In genomic region chr4:45331139-45331538, GRCm38 (mm10) we compare ENCODE assay signal across 21 mouse cellular contexts. TPM values are rescaled to one million over a fixed set of nuclear protein-coding genes. Genes with fewer than 3 reads are reported as not detected.
A peak's percentile ranks its signal among the peaks of the same experiment; 100 is the strongest.
DNase-seq lines count a peak whose midpoint lies in the region; ATAC-seq lines count a peak whose summit lies in the region.
"Had no signal": no experiment of that assay in that cellular context is flagged by ENCODE, and none has a peak within 500 bp of the region (broad histone marks: within the 10 kb centered on the region; RNA-seq: fewer than 3 reads in every experiment).

No protein-coding gene starts in this region.

- H3K4me3 ChIP-seq in embryonic facial prominence, embryonic 14.5 days (ENCODE audit: low read depth, low read length) = no peak overlapping the region
- H3K4me3 ChIP-seq in embryonic facial prominence, embryonic 10.5 days = no peak overlapping the region
- H3K4me3 ChIP-seq in lung, embryonic 16.5 days (ENCODE audit: low read length) = no peak overlapping the region
- no peak overlapping the region for H3K4me3 ChIP-seq in hindbrain, embryonic 13.5 days
- H3K4me3 ChIP-seq: embryonic facial prominence, embryonic 13.5 days; heart, embryonic 15.5 days; hindbrain, embryonic 15.5 days; limb, embryonic 13.5 days; liver, embryonic 15.5 days; midbrain, embryonic 10.5 days had no signal

- H3K27ac ChIP-seq in embryonic facial prominence, embryonic 14.5 days (replicated peaks; ENCODE audit: low read depth, low read length) = no peak overlapping the region
- no peak overlapping the region for H3K27ac ChIP-seq in embryonic facial prominence, embryonic 10.5 days (replicated peaks)
- no peak overlapping the region for H3K27ac ChIP-seq in lung, embryonic 16.5 days (ENCODE audit: low read length)
- H3K27ac ChIP-seq in hindbrain, embryonic 13.5 days = no peak overlapping the region
- H3K27ac ChIP-seq: embryonic facial prominence, embryonic 13.5 days; heart, embryonic 15.5 days; hindbrain, embryonic 15.5 days; limb, embryonic 13.5 days; liver, embryonic 15.5 days; midbrain, embryonic 10.5 days had no signal

- no peaks in the 10 kb centered on the region for H3K4me1 ChIP-seq in embryonic facial prominence, embryonic 14.5 days (ENCODE audit: control insufficient read depth, insufficient read depth, low read length)
- H3K4me1 ChIP-seq in embryonic facial prominence, embryonic 10.5 days = no peaks in the 10 kb centered on the region
- H3K4me1 ChIP-seq in lung, embryonic 16.5 days (replicated peaks; ENCODE audit: control insufficient read depth, insufficient read depth, low read length) = no peaks in the 10 kb centered on the region
- no peaks in the 10 kb centered on the region for H3K4me1 ChIP-seq in hindbrain, embryonic 13.5 days (replicated peaks)
- H3K4me1 ChIP-seq: embryonic facial prominence, embryonic 13.5 days; heart, embryonic 15.5 days; hindbrain, embryonic 15.5 days; limb, embryonic 13.5 days; liver, embryonic 15.5 days; midbrain, embryonic 10.5 days had no signal

- no peaks in the 10 kb centered on the region for H3K9me3 ChIP-seq in embryonic facial prominence, embryonic 14.5 days (ENCODE audit: control insufficient read depth, low read length)
- H3K9me3 ChIP-seq in embryonic facial prominence, embryonic 10.5 days = 0 out of 2 replicates have a peak, but pooled peaks cover 3% of the 10 kb centered on the region
- no peaks in the 10 kb centered on the region for H3K9me3 ChIP-seq in lung, embryonic 16.5 days (ENCODE audit: control insufficient read depth, low read length)
- H3K9me3 ChIP-seq in hindbrain, embryonic 13.5 days = no peaks in the 10 kb centered on the region
- H3K9me3 ChIP-seq: embryonic facial prominence, embryonic 13.5 days; heart, embryonic 15.5 days; hindbrain, embryonic 15.5 days; limb, embryonic 13.5 days; liver, embryonic 15.5 days; midbrain, embryonic 10.5 days had no signal

- H3K27me3 ChIP-seq in embryonic facial prominence, embryonic 14.5 days (replicated peaks; ENCODE audit: control insufficient read depth, insufficient read depth, low read length) = no peaks in the 10 kb centered on the region
- no peaks in the 10 kb centered on the region for H3K27me3 ChIP-seq in embryonic facial prominence, embryonic 10.5 days (replicated peaks; ENCODE audit: low read depth, poor library complexity, severe bottlenecking)
- H3K27me3 ChIP-seq in lung, embryonic 16.5 days (ENCODE audit: control insufficient read depth, insufficient read depth, low read depth, low read length) = no peaks in the 10 kb centered on the region
- H3K27me3 ChIP-seq in hindbrain, embryonic 13.5 days = peaks cover 14% of the 10 kb centered on the region
- H3K27me3 ChIP-seq: heart, embryonic 15.5 days had no signal

- no peaks in the 10 kb centered on the region for H3K36me3 ChIP-seq in embryonic facial prominence, embryonic 14.5 days (ENCODE audit: control insufficient read depth, insufficient read depth, low read length)
- no peaks in the 10 kb centered on the region for H3K36me3 ChIP-seq in embryonic facial prominence, embryonic 10.5 days (replicated peaks)
- no peaks in the 10 kb centered on the region for H3K36me3 ChIP-seq in lung, embryonic 16.5 days (ENCODE audit: control insufficient read depth, insufficient read depth, low read length)
- H3K36me3 ChIP-seq in hindbrain, embryonic 13.5 days = no peaks in the 10 kb centered on the region
- H3K36me3 ChIP-seq: embryonic facial prominence, embryonic 13.5 days; heart, embryonic 15.5 days; hindbrain, embryonic 15.5 days; limb, embryonic 13.5 days; liver, embryonic 15.5 days; midbrain, embryonic 10.5 days had no signal

- no peak overlapping the region for H3K4me2 ChIP-seq in embryonic facial prominence, embryonic 14.5 days (ENCODE audit: low read depth, low read length)
- H3K4me2 ChIP-seq in lung, embryonic 16.5 days (ENCODE audit: low read depth, low read length) = no peak overlapping the region
- H3K4me2 ChIP-seq in hindbrain, embryonic 13.5 days = no peak overlapping the region
- H3K4me2 ChIP-seq: embryonic facial prominence, embryonic 13.5 days; heart, embryonic 15.5 days; hindbrain, embryonic 15.5 days; limb, embryonic 13.5 days; liver, embryonic 15.5 days had no signal

- DNase-seq in embryonic facial prominence, embryonic 14.5 days (ENCODE audit: low spot score) = peak; percentile 21
- DNase-seq in embryonic facial prominence, embryonic 10.5 days (ENCODE audit: low spot score) = no peak
- DNase-seq in lung, postnatal 14 days = no peak
- DNase-seq in adrenal gland, postnatal 25 days = peak; percentile 11
- DNase-seq in lung, postnatal 36 days = peak; percentile 28
- DNase-seq: cerebellum, adult 11 months; cerebellum, postnatal 14 days; heart, postnatal 4 days; kidney, adult 8-10 months; layer of hippocampus, postnatal 36 days; thymus, adult 18-20 months; thymus, postnatal 36 days had no signal

- 74% methylated on average over 7 of the region's 7 CpGs for WGBS in embryonic facial prominence, embryonic 14.5 days
- WGBS in embryonic facial prominence, embryonic 10.5 days = 85% methylated on average over 7 of the region's 7 CpGs
- 52% methylated on average over 7 of the region's 7 CpGs for WGBS in lung, embryonic 16.5 days
- 87% methylated on average over 7 of the region's 7 CpGs for WGBS in hindbrain, embryonic 13.5 days

- no peak for ATAC-seq in embryonic facial prominence, embryonic 14.5 days (ENCODE audit: low read depth)
- ATAC-seq in lung, embryonic 16.5 days (ENCODE audit: low read depth) = peak; percentile 60; the same call in 1 of the 2 replicates
- ATAC-seq in hindbrain, embryonic 13.5 days (ENCODE audit: low FRiP score) = no peak
- ATAC-seq: forebrain, embryonic 14.5 days had no signal

- no peak overlapping the region for H3K9ac ChIP-seq in embryonic facial prominence, embryonic 14.5 days (ENCODE audit: low read depth, low read length)
- H3K9ac ChIP-seq in lung, embryonic 16.5 days (ENCODE audit: low read length) = no peak overlapping the region
- no peak overlapping the region for H3K9ac ChIP-seq in hindbrain, embryonic 13.5 days
- H3K9ac ChIP-seq: embryonic facial prominence, embryonic 13.5 days; heart, embryonic 15.5 days; hindbrain, embryonic 15.5 days; limb, embryonic 13.5 days; liver, embryonic 15.5 days had no signal

RNA-seq across cellular contexts. Expression of gene Dcaf10, which starts 10.8 kb away (rescaled TPM):
- 18.5 and 18.6 TPM in 2 replicates for polyA plus RNA-seq in embryonic facial prominence, embryonic 14.5 days (2014; fragmentation: Nextera tagmentation; extraction: Ambion mirVana)
- polyA plus RNA-seq in embryonic facial prominence, embryonic 10.5 days (2016; fragmentation: Nextera tagmentation; extraction: Ambion mirVana) = 9.0 and 9.3 TPM in 2 replicates
- 9.7 and 10.2 TPM in 2 replicates for polyA plus RNA-seq in lung, embryonic 16.5 days (2015; fragmentation: Nextera tagmentation; extraction: Ambion mirVana)
- 27.0 and 27.1 TPM in 2 replicates for total RNA-seq in adrenal gland, postnatal 25 days (2021)
- polyA plus RNA-seq in hindbrain, embryonic 13.5 days (2015; fragmentation: Nextera tagmentation; extraction: Ambion mirVana) = 8.1 and 8.2 TPM in 2 replicates

RNA-seq across cellular contexts. Expression of gene Exosc3, which starts 11.4 kb away (rescaled TPM):
- polyA plus RNA-seq in embryonic facial prominence, embryonic 14.5 days (2014; fragmentation: Nextera tagmentation; extraction: Ambion mirVana) = 60.0 and 60.1 TPM in 2 replicates
- 109 and 112 TPM in 2 replicates for polyA plus RNA-seq in embryonic facial prominence, embryonic 10.5 days (2016; fragmentation: Nextera tagmentation; extraction: Ambion mirVana)
- polyA plus RNA-seq in lung, embryonic 16.5 days (2015; fragmentation: Nextera tagmentation; extraction: Ambion mirVana) = 64.4 and 77.4 TPM in 2 replicates
- total RNA-seq in adrenal gland, postnatal 25 days (2021) = 31.9 and 32.7 TPM in 2 replicates
- polyA plus RNA-seq in hindbrain, embryonic 13.5 days (2015; fragmentation: Nextera tagmentation; extraction: Ambion mirVana) = 42.5 and 44.6 TPM in 2 replicates

RNA-seq across cellular contexts. Expression of gene Trmt10b, which starts 34.2 kb away (rescaled TPM):
- 18.7 and 20.0 TPM in 2 replicates for polyA plus RNA-seq in embryonic facial prominence, embryonic 14.5 days (2014; fragmentation: Nextera tagmentation; extraction: Ambion mirVana)
- polyA plus RNA-seq in embryonic facial prominence, embryonic 10.5 days (2016; fragmentation: Nextera tagmentation; extraction: Ambion mirVana) = 18.2 and 19.8 TPM in 2 replicates
- 15.9 and 19.2 TPM in 2 replicates for polyA plus RNA-seq in lung, embryonic 16.5 days (2015; fragmentation: Nextera tagmentation; extraction: Ambion mirVana)
- total RNA-seq in adrenal gland, postnatal 25 days (2021) = 10.2 and 14.9 TPM in 2 replicates
- 22.4 and 24.0 TPM in 2 replicates for polyA plus RNA-seq in hindbrain, embryonic 13.5 days (2015; fragmentation: Nextera tagmentation; extraction: Ambion mirVana)

Comparison
In these comparisons a context has a peak if more than half of its experiments do, and no peak if none do; other contexts are left out.
1. DNase-seq: peak in embryonic facial prominence, embryonic 14.5 days (single experiment), adrenal gland, postnatal 25 days (single experiment) and lung, postnatal 36 days (single experiment); none in embryonic facial prominence, embryonic 10.5 days (single experiment) and lung, postnatal 14 days (single experiment).